Mouse (Mus musculus): ENCODE measurements at regions not wholly inside any gene's neighbourhood (a gene's known extent, or its start where the extent isn't known, plus 50 kb on each side); places are given as distances from the start of the nearest gene placed in this dataset.
A peak's percentile ranks its signal among the peaks of the same experiment; 100 is the strongest.

GRCm38 (mm10) chr8:76538806-76539480 lies 360.3 kb upstream of the Nr3c2 start:
- DNase-seq (ENCODE audit: inconsistent ontology term): no peak

GRCm38 (mm10) chr8:76539638-76540037 lies 359.6 kb upstream of the Nr3c2 start:
- no peak for DNase-seq (ENCODE audit: inconsistent ontology term)

- peak; percentile 44 for DNase-seq (ENCODE audit: inconsistent ontology term)
Observed at GRCm38 (mm10) chr8:76540611-76541010, 358.6 kb upstream of the Nr3c2 start.

- DNase-seq (ENCODE audit: inconsistent ontology term): no peak
Observed at GRCm38 (mm10) chr8:76551681-76552080, 347.6 kb upstream of the Nr3c2 start.

DNA sequence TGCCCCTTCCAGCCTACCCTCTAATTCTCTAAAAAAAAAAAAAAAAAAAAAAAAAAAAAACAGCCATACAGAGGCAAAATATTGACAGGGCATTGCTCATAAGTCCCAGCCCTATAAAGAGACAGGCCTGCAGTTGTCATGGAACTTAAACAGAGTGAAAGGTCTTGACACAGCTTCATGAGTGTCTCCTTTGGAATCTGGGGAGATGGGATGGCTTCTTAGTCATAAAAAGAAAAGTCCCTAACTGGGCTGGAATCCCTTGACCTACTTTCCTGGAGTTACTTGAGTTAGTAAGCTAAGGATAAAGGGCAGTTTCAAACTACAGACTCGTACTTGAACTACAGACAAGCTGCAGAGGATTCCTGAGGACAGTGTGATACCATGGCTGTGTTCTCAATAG lies 297.7 kb upstream of the Nr3c2 start:
- DNase-seq (ENCODE audit: inconsistent ontology term): peak; percentile 44

DNA sequence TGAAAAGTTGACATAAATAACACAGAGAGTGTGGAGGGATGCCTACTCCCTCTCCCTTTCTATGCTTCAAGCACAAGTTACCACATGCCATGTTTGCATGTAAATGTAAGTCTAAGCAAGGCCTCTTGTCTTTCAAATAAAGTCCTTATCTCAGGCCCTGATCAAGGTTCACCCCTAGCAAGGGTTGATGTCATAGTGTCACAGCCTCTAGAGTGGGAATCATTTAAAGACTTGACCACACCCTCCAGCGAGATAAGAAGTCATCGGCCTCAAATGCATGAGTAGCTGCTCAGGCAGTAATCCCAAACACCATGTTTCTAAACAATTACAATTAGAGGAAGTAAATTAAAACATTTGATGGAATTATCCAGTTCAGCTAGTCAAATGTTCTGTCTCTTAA lies 280.5 kb upstream of the Nr3c2 start:
- DNase-seq (ENCODE audit: inconsistent ontology term): no peak

DNA sequence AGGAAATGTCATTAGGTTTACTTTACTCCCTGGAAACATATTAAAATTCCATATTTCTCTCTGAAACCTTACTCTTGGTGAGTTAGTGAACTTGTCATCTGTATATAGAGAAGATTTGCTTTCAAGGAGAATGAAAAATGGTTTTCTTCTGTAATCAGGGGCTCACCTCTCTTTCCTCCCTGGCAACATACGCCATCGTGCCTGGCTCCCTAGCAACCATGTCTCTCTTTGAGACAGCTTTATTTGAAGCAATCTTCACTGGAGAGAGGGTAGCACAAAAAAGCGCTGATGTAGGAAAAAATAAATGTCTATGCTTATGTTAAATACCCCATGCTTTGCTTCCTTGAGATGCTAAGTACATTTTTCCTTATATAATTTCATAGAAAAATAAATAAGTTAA lies 278.4 kb upstream of the Nr3c2 start:
- DNase-seq (ENCODE audit: inconsistent ontology term): no peak

DNA sequence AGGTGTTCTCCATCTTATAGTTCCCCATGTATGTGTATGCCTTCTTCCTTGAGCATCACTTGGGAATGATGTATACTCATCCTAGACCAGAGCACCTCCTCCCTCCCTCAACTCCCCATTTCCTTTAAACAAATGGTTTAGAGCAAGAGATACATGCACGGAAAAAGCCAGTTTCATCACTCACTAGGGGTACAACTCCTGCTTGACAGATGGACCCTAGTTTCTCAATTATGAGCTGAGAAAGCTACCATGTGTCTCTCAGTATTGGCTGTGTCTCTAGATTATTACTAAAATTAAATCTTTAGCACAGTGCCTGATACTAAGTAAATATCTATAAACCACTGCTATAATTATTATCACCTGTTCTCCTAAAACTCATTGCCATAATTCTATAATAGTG lies 266.2 kb upstream of the Nr3c2 start:
- no peak for DNase-seq (ENCODE audit: inconsistent ontology term)
